Mouse (Mus musculus): ENCODE data around the gene Sectm1a.

GRCm38 (mm10) chr11:121041636-121042035 is 39.4 kb downstream of the Sectm1a start:
- TF ChIP-seq CTCF (IDR thresholded peaks at IDR 0.05; ENCODE audit: control insufficient read depth, insufficient read depth, insufficient read length) (no peak), MAX (IDR thresholded peaks at IDR 0.05) (no peak), USF1 (IDR thresholded peaks at IDR 0.05; ENCODE audit: low read depth) (no peak), MYOD1 (IDR thresholded peaks at IDR 0.05; ENCODE audit: control insufficient read depth, insufficient read length, low read depth) (no peak), FOSL1 (IDR thresholded peaks at IDR 0.05; ENCODE audit: insufficient read depth, low read length, poor library complexity, severe bottlenecking) (no peak), MYOG (IDR thresholded peaks at IDR 0.05; ENCODE audit: control insufficient read depth, extremely low read depth, insufficient read length) (no peak), CEBPB (IDR thresholded peaks at IDR 0.05; ENCODE audit: low read depth) (no peak)
